Mouse (Mus musculus): ENCODE measurements at regions not wholly inside any gene's neighbourhood (a gene's known extent, or its start where the extent isn't known, plus 50 kb on each side); places are given as distances from the start of the nearest gene placed in this dataset.
A peak's percentile ranks its signal among the peaks of the same experiment; 100 is the strongest.

- no peak for DNase-seq
These were observed 245.2 kb downstream of the Sv2b start for GRCm38 (mm10) chr7:75063816-75064215.

- DNase-seq = no peak
These were observed 258.8 kb downstream of the Sv2b start for GRCm38 (mm10) chr7:75050231-75050630.

- no peak for DNase-seq
These were observed 259.3 kb downstream of the Sv2b start for GRCm38 (mm10) chr7:75049751-75050150.

DNA sequence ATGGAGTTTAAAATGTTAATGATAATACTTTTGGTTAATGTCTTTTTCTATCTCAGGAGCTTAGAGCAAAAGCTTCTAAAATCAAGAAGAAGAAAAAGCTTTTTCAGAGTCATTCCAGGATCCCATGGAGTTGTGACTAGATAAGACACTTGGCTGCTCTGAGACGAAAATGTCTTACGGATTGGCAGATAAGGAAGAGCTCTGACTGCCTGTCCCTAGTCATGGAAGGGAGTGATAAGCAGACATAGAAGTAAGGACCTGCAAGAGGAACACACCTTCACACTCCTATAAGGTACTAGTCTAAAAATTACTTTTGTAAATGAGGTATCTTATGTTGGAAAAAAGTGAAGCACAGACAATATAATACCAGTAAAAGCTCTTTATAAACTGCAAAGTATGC is 260.2 kb downstream of the Sv2b start:
- no peak for DNase-seq

DNA sequence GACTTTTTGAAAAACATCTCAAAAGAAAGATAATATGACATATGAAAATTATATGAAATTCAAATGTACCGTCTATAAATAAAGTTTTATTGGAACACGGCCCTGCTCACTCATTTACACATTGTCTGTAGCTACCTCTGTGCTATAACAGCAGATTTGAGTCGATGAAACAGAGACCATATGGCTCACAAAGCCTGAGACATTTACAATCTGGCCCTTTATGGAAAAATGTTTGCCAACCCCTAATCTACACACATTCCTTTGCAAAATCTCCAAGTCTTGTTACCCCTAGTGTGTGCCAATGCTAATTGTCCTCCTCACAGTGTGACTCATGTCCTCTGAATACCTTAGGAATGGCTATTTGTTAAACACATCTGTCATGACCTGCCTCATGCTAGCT is 261.2 kb downstream of the Sv2b start:
- DNase-seq = no peak

GRCm38 (mm10) chr7:75040871-75041270 is 268.2 kb downstream of the Sv2b start:
- DNase-seq = no peak

DNA sequence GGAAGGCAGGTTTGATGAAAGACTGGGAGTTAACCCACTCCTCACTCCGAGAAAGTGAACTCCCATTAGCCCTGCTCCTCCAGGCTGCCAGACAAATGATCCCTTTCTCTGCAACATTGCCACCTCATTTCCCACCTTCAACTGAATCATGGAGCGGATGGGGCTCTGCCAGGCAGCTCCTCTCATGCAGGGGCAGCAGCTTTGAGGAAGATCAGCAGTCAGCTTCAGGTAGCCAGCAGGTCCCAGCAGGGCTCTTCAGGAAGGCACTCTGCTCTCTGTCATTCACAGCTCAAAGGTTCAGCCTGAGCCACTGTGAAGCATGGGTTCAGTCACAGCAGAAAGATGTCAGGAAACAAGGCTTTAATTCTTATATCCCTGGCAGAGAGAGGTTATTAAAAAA is 282.9 kb downstream of the Sv2b start:
- DNase-seq = no peak

DNA sequence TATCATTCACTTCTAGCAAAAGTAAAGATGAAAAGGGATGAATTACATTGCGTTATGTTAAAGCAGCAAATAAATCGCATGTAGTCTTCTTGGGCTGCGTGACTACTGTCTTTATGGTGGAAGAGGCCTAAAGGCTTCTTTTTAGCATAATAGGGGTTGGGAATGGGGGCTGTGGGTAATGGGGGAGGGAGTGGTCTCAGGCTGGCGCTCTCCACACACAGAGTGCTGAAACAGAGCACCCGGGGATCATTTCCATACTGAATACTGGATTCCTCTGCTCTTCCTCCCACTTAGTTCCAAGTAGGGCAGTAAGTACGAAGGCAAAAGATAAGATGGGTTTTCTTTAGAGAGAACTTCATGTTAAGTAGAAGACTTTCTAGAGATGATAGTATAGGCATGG is 287.1 kb downstream of the Sv2b start:
- no peak for DNase-seq

- DNase-seq = no peak
These were observed 290.4 kb downstream of the Sv2b start for GRCm38 (mm10) chr7:75018640-75019039.

GRCm38 (mm10) chr7:75008481-75008880 is 300.6 kb downstream of the Sv2b start:
- DNase-seq = no peak

- no peak for DNase-seq
These were observed 318.9 kb downstream of the Sv2b start for GRCm38 (mm10) chr7:74990198-74990597.

- peak; percentile 42 for DNase-seq
These were observed 329.6 kb downstream of the Sv2b start for GRCm38 (mm10) chr7:74979479-74979878.

GRCm38 (mm10) chr7:74975986-74976385 is 333.1 kb downstream of the Sv2b start:
- DNase-seq = no peak

GRCm38 (mm10) chr7:74974448-74974847 is 334.6 kb downstream of the Sv2b start:
- DNase-seq = no peak

DNA sequence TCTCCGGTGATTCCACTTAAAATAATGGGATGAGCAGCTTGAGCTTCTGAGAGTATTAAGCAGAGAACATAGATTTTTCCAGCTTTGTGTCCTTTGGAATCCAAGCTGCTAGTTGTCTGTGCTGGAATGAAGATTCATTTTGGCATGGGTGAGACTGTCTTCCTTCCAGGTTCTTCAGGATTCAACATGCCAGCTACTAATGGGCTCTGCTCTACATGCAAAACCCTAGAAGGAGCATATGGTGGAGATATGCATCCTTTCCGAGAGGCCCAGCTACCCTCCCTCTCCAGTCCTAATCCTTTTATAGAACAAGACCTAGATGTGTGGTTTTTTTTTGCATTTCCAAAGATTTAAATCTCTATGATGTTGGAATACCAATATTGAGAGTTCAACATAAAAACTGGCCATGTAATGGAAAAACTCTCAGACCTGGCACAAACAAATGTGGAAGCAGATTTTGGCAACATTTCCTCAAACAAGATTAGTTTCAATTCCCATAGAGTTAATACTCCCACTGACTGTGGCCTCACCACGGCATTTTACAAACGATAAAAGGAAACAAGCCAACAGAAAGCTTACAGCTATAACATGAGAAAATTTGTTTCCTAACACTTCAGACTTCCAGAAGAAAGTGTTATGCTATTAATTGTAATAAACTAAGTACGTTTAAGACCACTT is 364.5 kb downstream of the Sv2b start:
- DNase-seq = no peak

DNA sequence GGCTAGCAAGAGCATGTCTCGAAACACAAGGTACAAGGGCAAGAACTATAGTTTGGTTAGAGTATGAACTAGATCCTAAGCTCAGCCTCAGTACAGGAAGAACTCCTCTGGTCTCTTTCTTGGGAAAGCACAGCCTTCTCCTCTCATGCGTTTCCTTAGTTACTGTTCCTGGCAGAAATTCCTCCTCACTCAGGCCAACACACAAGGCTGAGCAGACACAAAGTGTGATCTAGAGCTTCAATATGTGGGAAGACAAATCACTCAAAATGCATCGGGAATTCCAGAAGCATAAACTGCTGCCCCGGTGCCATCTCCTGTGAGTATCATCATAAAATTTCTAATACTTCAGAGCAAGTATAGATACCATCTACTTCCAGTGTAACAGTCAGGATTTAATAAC is 366.1 kb downstream of the Sv2b start:
- DNase-seq = no peak

- no peak for DNase-seq
These were observed 366.9 kb downstream of the Sv2b start for GRCm38 (mm10) chr7:74942146-74942545.

DNA sequence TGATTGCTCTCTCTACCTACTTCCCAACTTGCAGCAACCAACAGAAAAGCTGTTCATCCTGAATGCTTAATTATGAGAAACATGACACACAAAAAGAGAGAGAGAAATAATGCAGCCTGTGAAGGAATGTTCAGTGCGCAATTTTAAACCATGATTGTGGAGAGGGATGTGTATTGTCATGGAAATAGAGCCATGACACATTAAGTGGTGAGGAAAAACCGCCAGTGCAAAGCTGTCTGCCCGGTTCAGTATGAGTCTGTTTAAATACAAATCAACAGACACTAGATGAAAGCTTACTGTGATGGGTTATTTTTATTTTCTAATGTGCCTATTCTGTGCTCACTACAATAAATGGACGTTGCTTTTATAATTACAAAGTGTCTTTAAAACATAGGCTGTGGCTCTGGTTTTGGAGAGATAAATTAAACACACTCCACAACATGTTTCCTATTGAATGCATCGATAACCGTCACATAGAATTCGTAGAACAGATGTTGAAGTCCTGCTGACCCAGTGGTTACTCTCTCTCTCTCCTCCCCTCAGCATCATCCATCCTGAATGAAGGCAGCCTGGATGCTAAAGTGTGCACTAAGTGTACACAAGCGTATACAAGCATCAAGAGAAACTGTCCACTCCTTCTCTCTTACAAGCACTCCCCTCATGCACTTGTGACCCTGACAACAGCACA is 374.7 kb upstream of the Slco3a1 start:
- no peak for DNase-seq

DNA sequence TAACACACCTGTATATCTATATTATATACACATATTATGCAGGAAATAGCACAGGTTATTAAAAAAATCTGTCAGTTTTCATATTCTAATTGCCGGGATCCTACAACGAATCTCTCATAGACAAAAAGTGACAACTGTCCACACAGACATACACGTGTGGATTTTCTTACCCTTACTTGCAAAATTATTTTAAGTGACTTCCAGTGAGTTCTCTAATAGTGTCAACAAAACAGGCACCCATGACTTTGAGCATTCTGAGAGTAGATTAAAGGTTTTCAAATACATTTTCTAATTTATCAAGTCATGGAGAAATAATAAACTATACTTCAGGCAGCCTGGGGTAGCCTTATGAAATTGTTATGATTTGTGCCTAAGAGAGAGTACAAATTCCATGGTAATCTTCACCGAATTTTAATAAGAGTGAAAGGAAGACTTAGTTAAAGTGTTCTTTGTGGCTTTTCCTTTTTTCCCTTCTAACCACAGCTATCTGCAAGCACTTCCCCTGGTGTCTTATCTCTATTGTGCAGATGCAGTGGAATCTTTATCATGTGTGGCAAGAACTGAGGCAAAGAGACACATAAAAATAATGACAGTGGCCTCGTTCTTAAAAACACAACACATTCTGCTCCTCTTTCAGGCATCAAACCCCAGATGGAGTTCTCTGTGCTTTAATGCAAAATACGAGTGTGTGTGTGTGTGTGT is 373.8 kb upstream of the Slco3a1 start:
- DNase-seq = no peak

DNA sequence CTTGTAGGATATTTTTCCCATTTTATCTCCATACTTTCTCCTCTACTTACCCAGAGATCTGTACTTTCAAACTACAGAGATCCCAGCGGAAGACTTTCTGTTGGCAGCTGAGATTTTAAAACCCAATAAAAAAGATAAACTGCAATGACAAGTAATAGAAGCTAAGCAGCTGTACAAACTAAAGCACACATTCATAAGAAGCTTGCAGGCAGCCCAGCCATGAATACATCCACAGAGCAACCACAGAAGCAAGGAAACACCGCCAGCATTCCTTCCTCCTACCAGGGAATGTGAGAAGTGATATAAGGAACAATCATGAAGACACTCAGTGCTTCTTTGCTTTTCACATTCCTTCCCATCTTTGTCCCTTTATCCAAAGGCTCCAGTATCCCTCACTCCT is 372.1 kb upstream of the Slco3a1 start:
- DNase-seq = no peak

DNA sequence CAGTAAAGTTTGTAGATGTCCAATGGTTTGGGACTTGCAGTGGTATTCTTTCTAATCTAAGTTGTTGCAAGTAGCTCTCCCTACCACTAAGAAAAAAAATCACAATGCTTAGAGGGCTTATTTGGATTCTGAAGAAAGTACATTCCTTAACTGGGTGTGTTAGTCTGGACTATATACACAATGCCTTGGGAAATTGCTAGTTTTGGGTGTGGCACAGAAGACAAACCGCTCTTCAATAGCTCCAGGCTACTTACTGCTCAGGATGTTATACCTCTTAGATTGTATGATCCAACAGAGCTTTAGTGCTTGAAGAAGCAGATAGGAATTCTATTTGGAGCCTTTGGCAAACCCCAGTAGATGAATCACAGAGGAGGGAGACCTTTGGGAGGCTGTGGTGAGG is 369.6 kb upstream of the Slco3a1 start:
- DNase-seq = no peak

DNA sequence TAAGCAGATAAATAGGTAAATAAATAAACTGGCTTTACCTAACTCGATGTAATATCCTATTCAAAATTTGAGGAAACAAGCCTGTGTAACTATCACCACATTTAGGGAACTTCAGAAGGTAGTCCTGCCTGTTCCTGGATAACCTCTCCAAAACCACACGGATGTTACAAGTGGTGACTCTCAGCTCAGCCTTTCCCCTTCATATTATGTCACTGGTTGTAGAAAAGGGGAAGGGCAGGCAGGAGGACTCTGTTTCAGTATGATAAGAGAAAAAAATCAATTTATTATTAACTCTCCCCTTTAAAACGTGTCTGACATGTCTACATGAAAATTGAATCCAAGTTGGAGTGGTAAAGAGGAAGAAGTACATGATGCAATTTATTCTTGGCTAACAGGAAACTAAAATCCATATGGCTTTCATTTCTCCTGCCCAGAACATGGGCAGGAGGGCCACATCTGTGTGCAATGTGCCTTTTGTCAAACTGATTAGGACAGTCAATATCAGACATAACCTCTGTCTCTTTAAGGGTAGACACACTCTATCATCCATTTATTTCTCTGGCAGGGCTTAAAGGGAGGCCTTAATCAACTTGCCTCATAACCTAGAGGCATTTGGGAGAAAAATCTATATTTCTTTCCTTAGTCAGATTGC is 353.9 kb upstream of the Slco3a1 start:
- no peak for DNase-seq

DNA sequence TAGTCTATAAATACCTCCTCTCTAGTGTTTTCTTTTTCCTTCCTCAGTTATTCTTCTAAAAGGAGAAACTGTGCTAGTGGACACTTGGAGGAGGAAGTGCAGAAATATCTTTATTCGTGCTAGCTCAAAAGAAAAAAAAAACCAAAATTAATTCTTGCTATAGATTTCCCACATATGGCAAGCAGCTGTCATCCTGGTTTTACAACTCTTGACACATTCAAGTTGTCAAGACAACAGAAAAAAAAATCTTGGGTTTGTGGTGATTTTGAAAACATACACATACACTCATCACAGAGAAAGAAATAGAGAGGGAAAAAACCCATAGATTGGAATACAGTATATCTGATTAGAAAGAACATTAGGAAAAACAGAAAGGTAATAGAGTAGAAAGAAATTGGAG is 352.8 kb upstream of the Slco3a1 start:
- no peak for DNase-seq
